Mouse (Mus musculus) right cerebral cortex, postnatal 10 days (tissue): ENCODE measurements at regions not wholly inside any gene's neighbourhood (a gene's known extent, or its start where the extent isn't known, plus 50 kb on each side); places are given as distances from the start of the nearest gene placed in this dataset.
A peak's percentile ranks its signal among the peaks of the same experiment; 100 is the strongest.
"Not testable (repeated sequence)": the region's sequence is repeated elsewhere in the genome, so short reads cannot be mapped to it uniquely, and the experiment has no call there.

Source experiments
- DNase-seq, 2 experiments: peaks; one replicate each; pipeline ENCODE4 v3.0.0; 2021; ENCODE audit warnings: low spot score in 2 of 2

GRCm38 (mm10) chr13:66715191-66716161 is 189.2 kb upstream of the Gm10767 start:
- not testable (repeated sequence) for DNase-seq

GRCm38 (mm10) chr13:66711010-66711409 is 193.7 kb upstream of the Gm10767 start:
- DNase-seq = not testable (repeated sequence)

DNA sequence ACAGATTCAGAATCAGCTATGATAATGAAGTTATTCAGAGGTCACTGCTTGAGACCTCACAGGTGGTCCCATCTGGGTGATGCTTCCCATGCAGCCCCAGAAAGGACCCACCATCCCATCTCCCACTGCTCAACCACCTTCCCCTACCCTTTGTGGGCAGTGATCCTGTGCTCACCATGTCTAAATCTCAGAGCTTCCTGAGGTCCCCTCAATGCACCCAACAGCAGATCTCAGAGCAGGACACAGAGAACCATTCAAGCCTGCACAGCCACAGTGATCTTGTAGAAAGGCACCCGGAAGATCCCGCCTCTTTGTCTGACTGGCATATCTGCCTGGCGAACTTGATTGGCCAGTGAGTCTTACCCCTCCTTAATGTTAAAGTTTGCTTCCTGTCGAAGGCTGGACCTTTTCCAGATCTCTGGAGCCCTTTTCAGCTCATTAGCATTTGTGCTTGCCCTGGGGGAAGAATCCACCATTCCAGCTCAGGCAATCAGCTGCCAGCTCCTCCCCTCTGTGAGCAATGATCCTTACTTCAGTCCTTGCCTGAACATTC is 206.7 kb upstream of the Gm10767 start:
- DNase-seq = not testable (repeated sequence)

GRCm38 (mm10) chr13:66680766-66681165 is 223.9 kb upstream of the Gm10767 start:
- not testable (repeated sequence) for DNase-seq

- not testable (repeated sequence) for DNase-seq
Observed at GRCm38 (mm10) chr13:66642245-66642644, 201.3 kb upstream of the 2410141K09Rik start.

DNA sequence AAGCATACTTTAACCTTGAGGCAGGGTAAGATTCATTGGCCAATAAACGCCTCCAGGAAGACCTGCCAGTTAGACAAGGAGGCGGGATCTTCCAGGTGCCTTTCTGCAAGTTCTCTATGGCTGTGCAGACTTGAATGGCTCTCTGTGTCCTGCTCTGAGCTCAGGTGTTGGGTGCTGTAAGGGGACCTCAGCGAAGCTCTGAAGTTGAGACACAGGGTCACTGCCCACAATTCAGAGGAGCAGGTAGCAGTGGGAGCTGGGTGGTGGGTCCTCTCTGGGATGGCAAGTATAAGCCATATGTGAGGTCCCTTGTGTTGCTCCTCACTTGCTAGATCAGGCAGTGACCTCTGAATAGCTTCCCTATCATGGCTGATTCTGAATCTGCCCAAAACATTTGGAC is 184.8 kb upstream of the 2410141K09Rik start:
- DNase-seq = not testable (repeated sequence)

- DNase-seq = peak; percentile 16 to 17
Observed at GRCm38 (mm10) chr13:66586041-66586440, 145.1 kb upstream of the 2410141K09Rik start.

DNA sequence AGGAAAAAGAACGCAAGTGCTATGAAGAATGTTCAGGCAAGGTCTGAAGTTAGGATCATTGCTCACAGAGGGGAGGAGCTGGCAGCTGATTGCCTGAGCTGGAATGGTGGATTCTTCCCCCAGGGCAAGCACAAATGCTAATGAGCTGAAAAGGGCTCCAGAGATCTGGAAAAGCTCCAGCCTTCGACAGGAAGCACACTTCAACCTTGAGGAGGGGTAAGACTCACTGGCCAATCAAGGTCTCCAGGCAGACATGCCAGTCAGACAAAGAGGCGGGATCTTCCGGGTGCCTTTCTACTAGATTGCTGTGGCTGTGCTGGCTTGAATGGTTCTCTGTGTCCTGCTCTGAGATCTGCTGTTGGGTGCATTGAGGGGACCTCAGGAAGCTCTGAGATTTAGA is 122.7 kb upstream of the 2410141K09Rik start:
- DNase-seq = not testable (repeated sequence)

GRCm38 (mm10) chr13:66556397-66556796 is 115.5 kb upstream of the 2410141K09Rik start:
- not testable (repeated sequence) for DNase-seq

- not testable (repeated sequence) for DNase-seq
Observed at GRCm38 (mm10) chr13:66547951-66548350, 107.0 kb upstream of the 2410141K09Rik start.

GRCm38 (mm10) chr13:66519596-66519995 is 78.7 kb upstream of the 2410141K09Rik start:
- DNase-seq = not testable (repeated sequence)
